Mouse (Mus musculus): ENCODE data around the gene Foxk1.

Gene Foxk1

DNA sequence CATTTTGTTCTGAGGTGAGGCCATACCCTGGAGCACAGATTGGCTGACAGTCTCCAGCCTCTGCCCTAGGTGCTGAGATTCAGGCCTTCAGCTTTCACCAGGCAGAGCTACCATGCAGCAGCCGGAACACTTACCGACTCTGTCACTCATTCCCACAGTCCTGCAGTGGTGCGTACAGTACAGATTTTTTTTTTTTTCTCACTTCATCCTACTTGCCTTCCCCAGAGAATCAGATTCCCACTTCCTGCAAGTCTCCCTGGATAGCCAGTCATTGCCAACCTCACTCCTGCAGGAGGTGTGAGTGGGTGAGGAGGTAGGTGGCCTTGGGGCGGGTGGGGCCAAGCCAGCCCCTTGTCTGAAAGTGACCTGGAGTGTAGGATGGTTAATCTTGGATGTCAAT lies 19.0 kb downstream of the Foxk1 start:
- no peak for DNase-seq (ENCODE audit: low spot score)

DNA sequence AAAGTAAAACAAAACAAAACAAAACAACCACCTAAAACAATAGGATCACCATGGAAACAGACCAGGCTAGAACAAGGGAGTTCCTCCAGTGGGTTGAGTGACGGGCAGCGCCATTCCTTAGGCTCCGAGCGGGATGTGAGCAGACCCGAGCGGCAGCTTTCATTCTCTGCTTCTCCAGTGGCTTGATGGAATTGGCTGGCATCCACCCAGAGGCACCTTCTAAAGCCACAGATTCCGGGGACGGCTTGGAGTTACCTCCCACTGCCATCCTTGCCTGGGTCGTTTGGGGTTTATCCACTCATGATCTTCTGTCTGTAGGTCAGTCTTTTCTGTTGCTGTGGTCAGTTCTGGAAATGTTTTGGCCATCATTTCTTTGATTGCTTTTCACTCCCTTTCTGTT lies 19.6 kb downstream of the Foxk1 start:
- DNase-seq (ENCODE audit: low spot score), result no peak

DNA sequence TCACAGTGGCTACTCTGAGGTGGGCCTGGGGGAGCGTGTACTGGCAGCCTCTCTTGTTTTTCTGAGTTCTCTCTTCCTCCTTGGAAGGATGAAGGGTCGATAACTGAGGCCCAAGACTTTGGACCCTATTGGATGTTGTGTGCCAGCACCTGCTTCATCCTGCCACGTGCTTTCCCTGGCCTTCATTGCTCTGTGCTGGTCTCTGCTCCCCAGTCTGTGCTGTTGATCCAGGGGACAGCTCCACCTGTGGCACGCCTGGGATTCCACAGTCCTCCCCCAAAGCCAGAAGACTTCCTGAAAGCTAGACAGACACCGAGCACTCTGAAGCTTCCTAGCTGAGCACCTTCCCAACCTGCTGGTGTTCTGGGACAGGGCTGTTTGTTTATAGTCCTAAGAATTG lies 20.6 kb downstream of the Foxk1 start:
- no peak for DNase-seq (ENCODE audit: low spot score)

DNA sequence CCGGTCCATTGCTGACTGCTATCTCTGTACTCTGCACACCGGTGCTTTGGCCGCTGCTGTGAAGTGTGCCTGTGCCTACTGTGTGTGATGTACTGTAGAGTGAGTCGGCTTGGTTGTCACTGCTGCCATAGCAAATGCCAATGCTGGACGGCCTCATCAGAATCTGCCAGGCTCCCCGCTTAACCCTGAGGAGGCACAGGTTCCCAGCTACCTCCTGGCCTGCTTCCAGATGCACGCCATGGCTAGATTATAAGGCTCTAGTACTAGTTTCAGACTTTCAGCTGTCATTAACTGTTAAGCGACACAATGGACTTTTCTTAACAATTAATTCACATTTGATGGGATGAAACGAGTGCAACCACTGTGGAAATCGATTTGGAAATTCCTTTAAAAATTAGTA lies 21.8 kb downstream of the Foxk1 start:
- no peak for DNase-seq (ENCODE audit: low spot score)

DNA sequence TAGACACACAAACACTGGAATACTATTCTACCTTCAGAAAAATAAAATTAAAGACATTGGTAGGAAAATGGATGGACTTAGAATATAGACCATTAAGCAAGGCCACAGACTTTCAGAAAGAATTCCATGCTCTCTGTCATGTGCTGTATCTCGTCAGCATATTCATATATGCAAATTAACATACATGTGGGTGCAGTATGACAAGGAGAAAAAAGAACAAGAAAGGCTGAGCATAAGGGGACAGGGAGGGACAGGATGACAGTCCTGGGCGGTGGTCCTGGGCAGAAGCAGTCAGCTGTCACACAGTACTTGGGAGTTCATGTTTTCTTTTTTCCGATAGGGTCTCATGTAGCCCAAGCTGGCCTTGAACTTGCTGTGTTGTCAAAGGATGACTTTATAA lies 22.4 kb downstream of the Foxk1 start:
- DNase-seq (ENCODE audit: low spot score), result no peak

DNA sequence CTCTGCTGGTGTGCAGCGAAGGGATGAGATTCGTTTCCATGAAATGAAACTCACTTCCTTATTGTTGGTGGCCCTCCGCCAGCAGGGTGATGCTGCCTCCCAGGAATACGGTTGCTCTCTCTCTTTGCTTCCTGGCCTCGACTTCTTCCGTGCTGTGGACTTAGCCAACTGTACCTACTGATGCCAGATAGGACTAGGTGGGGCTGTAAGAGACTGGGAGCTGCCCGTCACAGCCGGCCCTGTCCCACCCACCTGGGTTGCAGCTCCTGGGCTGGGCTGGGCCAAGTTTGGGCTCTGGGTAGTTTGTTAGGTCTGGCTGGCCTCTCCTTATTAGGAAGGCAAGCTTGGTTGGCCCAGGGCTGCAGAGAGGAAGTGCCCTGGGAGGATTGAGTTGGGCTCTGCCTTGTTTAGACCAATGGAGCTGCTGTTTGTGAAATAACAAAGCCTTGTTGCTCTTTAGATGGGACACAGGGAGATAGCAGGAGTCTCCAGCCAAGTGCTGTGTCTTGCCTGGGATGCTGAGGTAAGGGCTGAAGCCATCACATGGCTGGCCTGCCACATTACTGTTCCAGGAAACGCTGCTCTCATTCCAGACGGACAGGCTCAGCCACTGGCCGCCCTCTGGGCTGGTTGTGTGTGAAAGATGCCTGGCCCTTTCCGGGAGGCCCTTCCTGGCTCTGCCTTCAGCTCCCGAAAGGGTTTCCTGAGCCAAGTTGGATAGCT lies 23.5 kb downstream of the Foxk1 start:
- DNase-seq (ENCODE audit: low spot score), result no peak

DNA sequence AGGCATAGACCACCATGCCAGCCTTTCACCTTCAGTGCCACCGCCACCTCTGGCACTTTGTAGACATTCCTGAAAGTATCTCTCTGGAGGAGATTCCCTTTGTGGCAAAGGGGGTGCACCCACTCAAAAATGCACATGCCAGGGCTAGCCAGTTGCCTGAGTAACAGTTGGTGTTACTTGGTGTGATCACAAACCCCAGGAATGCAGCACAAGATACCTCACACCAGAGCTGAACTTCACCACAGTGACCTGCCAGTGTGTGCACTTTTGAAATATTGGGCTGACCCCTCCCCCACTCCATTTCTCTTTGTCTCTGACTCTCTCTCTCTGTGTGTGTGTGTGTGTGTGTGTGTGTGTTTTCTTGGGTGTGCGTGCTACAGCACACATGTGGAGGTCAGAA lies 25.2 kb downstream of the Foxk1 start:
- DNase-seq (ENCODE audit: low spot score), result no peak

DNA sequence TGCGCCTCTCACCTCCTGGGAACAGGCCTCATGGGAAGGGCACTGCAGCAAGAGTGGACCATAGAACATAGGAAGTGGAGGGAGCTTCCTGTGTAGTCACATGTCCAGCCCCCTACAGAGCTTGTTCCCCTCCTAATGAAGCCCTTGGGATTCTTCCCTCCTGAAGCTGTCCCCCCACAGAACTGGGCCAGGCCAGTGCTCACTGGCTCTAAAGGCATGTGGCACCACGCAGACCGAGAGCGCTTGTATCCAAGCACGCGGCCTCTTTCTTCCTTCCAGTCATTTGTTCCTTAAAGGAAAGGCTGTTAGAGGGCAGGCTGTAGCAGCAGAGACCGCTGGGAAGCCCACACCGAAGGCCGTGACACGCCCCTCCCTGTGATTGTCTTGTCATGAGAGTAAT lies 26.6 kb downstream of the Foxk1 start:
- no peak for DNase-seq (ENCODE audit: low spot score)

DNA sequence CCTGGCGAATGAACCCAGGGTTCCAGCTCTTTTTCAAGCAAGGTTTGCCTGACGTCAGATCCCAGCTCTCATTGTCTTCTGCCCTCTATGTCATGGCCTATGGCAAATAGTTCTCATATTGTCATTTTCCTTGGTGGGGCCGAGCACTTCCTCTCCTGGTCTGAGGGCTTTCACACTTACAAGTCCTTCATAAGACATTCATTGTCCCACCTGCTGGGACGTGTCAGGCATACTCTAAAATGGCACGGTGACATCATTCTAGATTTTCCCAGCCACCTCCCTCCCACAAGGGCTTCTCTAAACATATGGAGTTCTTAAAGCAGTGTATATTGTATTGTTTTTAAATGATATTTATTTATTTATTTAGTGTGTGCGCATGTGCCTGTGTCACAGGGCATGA lies 27.4 kb downstream of the Foxk1 start:
- no peak for DNase-seq (ENCODE audit: low spot score)

DNA sequence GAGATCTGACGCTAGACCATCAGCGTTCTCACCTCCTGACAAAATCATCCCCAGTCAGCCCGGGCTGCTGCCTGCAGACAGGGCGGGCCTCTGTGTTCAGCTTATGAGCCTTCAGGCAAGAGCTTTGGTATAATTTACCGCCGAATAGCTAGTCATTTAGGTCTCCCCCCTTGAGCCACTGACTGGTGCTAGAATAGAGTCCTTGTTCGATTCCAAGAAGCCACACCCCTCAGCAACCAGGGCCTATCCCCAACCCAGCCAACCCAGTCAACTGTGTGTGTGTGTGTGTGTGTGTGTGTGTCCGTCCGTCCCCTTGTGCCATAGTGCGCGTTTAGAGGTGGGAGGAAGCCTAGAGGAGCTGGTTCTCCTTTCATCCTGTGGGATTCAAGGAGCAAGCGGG lies 29.7 kb downstream of the Foxk1 start:
- no peak for DNase-seq (ENCODE audit: low spot score)

DNA sequence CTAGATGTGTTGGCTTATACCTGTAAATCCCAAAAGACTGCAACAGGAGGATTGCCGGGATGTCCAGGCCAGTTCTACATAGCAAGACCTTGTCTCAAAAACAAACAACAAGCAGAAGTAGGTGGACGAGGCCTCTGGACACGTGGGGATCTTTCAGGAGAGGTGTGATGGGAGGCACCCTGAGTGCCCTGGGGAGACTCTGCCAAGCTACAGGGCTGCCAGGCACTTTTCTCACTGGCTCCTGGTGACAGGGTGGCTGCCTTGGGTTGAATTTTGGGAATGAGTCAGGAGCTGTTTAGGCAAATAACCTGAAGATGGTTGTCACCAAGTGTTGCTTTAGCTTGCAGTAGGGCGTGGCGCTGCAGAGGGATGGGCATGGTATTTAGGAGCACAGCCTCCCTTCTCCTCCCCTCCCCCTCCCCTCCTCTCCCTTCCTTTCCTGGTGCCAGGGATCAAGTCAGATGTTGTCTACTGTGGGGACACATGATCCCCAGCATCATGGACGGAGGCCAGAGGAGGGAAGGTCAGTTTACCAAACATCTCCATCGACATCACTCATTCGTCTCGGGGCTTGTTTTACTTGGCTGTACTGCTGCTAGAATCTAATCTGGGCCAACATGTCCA lies 30.6 kb downstream of the Foxk1 start:
- DNase-seq (ENCODE audit: low spot score), result no peak

DNA sequence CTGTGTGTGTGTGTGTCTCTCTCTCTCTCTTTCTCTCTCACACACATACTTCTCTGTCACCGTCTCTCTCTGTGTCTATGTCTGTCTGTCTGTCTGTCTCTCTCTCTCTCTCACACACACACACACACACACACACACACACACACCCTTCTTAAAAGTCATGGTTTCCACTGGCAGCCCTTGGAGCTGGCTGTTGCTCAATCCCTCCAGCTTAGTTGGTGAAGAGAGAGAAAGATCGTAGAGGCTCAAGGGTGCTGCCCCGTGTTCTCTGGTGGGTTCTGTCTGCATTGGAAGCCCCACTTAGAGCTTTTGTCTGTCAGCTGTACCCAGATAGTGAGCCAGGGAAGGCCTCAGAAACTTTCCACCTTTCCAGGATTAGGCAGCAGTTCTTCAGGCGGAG lies 31.4 kb downstream of the Foxk1 start:
- DNase-seq (ENCODE audit: low spot score), result no peak

DNA sequence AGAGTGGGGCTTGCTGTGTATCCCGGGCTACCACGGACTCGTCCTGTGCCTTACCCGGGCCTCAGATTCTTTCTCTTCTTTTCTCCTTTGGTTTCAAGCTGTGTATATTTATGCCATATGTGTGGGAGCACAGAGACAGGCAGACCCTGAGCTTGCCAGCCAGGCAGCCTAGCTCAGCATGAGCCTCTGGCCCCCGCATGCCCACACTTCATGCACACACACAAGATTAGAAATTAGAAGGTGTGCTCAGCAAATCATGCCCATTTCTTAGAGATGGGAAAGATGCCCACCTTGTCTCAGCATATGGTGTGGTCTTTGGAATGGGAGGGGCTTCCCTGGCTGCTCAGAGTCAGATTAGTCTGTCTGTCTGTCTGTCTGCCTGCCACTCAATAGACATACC lies 32.8 kb downstream of the Foxk1 start:
- DNase-seq (ENCODE audit: low spot score), result no peak

DNA sequence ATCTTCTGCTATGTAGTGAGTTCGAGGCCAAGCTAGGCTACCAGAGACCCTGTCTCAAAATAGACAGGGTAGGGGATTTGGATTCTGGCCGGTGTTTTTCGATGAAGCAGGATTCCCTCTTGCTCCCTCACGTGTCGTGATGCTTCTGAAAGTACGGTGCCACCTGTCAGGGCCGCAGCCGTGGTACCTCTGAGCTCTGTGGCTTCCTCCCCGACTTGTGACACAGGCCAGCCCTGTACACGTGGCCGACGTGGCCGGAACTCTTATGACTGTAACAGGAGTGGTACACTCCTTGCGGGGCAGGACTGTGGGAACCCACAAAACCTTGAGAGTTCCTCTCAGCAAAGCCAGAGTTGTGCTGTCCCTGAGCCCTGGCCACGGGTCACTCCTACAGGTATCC lies 34.4 kb downstream of the Foxk1 start:
- no peak for DNase-seq (ENCODE audit: low spot score)

DNA sequence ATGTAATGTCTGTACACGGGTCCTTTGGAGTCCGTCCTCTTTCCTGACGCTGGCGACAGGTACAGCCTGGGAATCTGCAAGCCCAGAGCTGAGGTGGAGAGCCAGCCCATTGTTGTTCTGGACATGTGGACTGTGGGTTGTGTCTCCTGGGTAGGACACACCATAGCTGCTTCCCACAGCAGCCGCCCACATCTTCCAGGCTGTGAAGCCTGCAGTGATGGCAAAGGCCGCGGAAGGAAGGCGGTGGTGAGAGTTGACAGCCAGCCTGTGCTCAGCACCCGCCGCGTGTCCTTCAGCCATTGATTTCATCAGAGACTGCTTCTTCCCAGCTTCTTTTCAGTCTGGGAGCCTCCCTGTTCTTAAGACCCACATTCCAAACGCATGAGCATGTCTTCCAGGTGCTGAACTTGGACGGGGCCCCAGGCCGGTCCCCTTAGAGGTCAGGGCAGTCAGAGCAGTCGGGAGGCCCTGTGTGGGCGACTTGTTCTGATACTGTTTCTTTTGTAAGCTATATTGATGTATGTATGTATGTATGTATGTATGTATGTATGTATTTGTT lies 37.2 kb downstream of the Foxk1 start:
- no peak for DNase-seq (ENCODE audit: low spot score)

DNA sequence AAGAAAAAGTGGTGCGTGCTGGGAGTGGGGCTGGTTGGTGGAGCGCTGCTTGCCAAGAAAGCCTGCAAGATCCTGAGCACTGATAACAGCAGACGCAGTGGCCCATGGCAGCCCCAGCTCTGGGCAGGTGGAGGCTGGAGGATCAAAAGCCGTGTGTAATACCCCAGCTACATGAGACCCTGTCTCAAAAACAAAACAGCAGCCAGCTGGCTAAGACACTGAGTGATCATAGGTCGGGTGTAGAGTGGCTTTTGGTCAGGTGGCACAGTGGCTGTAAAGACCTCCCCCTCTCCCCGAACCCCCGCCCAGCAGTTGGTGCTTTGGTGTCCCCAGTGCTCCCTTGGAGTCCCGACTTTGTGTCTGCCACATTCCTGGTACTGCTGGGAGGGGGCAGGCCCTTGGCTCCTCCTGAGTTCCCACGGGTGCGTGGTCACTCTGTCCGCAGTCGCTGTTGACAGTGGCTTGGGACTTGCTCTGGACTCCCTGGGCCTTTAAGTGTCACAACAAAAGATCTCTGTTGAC lies 38.7 kb downstream of the Foxk1 start:
- DNase-seq (ENCODE audit: low spot score), result peak; percentile 61

DNA sequence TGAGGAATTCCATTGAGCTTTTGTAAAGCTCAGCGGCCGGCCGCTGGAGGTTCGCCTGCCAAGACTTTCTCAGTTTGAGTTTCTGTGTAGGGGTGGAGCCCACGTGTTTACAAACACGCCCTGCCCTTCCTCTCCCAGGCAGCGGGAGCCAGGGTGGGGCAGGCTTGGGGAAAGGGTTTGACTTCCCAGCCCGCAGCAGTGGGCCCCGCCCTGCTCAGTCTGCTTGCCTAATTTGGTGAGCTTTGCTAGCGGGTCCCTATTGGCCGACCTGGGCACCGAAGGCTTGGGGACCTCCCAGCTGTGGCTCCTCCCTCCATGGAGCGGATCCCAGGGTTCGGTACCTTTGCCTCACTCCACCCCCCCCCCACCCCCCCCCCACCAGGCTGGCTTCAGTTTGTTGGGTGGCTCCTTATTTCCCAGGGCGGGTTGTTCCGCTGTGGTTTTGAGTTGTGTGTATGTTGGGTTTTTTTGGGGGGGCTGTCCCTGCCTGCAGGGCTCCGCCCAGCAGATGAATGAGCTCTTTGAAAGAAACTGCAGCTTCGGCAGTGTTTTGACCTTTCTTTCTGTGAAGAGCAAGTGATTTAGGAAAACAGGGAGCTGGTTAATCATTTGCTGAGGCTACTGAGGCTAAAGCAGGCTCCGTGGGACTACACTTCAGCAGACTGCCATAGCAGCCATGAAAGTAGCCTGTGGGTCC lies 39.3 kb downstream of the Foxk1 start:
- peak; percentile 89 for DNase-seq (ENCODE audit: low spot score)

DNA sequence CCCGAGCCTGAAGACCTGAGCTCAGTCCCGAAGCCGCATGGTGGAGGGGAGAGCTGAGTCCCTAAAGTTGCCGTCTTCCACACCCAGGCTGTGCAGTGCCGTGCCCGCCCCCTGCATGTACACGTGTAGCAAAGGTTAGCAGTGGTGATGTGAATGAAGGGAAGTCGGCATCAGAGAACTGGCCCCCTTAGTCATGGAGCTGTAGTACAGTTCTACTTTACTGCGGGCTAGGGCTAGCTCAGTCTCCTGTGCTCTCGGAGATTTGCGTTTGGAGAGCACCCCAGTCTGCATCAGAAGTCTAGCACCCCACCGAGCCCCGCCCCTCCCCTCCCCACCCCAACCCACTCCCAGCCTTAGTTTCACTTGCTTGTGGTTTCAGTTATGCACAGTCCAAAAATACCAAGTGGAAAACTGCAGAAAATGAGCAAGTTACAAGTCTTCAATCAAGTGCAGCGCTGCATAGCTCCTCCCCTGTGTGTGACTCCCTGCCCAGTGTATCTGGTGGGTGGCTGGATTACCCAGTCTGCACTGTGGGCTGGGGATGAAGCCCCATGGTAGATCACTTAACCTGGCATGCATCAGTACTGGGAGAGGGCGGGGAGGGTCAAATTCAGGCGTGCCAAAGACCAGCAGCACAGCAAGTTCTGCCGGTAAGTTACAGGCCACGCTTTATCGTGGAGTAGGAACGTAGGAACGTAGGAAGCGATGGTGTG lies 40.2 kb downstream of the Foxk1 start:
- no peak for DNase-seq (ENCODE audit: low spot score)

DNA sequence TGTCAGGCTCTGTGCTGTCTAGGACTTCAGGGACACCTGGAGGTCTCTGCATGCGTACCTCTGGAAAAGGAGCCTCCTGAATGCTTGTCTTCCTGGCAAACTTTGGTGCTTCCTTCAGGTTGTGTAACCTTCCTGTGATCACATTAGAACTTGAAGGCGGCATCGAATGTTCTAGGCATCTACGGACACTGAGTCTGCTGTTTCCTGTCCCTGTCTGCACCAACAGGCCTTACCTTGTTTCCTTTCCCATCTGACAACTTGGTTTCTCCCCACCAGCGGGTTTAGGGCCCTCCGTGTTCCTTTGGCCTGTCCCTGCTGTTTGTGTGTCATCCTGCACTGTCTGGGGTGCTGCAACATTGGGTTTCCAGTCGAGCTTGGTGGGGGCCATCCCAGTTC lies 40.7 kb downstream of the Foxk1 start:
- DNase-seq (ENCODE audit: low spot score), result no peak

DNA sequence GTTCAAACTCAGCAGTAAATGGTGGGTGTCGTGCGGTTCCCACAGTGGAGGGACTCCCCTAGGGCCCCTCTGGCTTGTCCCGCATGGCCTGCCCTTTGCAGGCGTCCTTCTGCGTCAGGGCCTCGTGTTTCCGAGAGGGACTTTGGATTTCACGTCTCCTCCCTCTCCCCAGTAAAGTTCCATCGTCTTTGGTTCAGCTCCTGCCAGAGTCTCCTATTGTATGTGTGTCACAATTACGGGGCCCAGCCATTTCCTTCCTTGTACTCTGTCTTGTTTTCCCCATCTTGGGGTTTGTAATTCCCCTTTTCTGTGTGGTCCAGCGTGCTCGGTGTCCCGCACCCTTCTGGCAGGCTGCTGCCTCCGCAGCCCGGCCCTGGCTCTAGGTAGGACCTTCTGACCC lies 42.2 kb downstream of the Foxk1 start:
- no peak for DNase-seq (ENCODE audit: low spot score)

DNA sequence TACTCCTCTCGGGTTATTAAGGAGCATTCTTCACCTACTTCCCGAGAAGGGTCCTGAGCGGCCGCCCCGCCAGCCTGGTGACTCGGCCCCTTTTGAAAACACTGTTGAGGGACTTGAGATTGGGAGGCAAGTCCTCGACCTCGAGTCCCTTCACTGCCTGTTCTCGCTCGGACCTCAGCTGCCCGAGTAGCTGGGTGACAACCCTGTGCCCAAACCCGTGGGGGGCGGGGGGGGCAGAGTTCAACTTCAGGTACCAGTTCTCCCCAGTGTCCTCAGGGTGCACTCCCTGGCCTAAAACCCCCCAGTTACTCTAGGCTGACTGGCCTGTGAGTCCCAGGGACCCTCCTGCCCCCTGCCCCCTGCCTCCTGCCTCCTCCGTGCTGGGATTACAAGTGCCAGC lies 42.7 kb downstream of the Foxk1 start:
- no peak for DNase-seq (ENCODE audit: low spot score)

DNA sequence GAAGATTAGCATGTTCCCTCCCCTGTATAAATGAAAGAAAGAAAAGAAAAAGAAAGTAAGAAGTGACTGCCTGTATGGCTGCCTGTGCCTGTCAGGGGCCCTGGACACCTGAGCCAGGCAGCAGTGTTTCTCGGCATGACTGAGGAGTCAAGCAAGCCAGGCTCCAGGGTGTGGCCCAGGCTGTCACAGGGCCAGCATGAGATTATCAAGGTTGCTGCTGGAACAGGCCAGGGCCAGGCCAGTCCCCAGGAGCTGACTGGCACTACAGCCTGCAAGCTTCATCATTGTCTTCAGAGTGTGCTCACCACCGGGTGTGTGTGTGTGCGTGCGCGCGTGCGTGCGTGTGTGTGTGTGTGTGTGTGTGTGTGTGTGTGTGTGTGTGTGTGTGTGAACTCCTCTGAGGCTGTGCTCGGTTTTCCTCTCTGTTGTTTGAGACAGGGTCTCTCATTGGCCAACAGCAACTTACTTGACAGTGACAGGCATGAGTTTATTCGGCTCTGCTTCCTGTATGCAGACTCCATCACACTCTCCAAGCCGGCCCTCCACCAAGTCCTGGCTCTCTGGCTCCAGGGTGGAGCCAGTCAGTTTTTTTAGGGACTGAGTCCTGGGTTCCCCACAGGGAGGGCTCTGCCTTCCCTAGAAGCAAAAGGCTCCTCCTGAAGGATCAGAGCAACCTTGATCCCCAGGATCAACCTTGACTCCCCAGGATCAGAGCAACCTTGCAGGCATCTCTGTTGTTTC lies 43.7 kb downstream of the Foxk1 start:
- no peak for DNase-seq (ENCODE audit: low spot score)

Data from testis, postnatal 10 days (tissue).